Mouse (Mus musculus) embryonic facial prominence, embryonic 10.5 days (tissue): ENCODE data around the gene Hlcs. TPM values are rescaled to one million over a fixed set of nuclear protein-coding genes. Genes with fewer than 3 reads are reported as not detected.
"Not testable (repeated sequence)": the region's sequence is repeated elsewhere in the genome, so short reads cannot be mapped to it uniquely, and the experiment has no call there.

ENCODE experiments used
- DNase-seq: peaks from one replicate; pipeline ENCODE4 v3.0.0-alpha.2; 2017; ENCODE audit warnings: low spot score
- H3K27ac ChIP-seq: fragments of 300-500 bp; sonication (generic); replicated peaks from 2 replicates; pipeline ENCODE4 v1.5.1; 2016; ENCODE audit warnings: mild to moderate bottlenecking
- H3K27me3 ChIP-seq: fragments of 300-500 bp; sonication (generic); replicated peaks from 2 replicates; pipeline ENCODE4 v1.6.1; 2016; ENCODE audit warnings: low read depth, mild to moderate bottlenecking; ENCODE audit not compliant: poor library complexity, severe bottlenecking
- H3K36me3 ChIP-seq: fragments of 300-500 bp; sonication (generic); replicated peaks from 2 replicates; pipeline ENCODE4 v1.6.1; 2016; ENCODE audit warnings: mild to moderate bottlenecking, moderate library complexity
- H3K4me1 ChIP-seq: fragments of 300-500 bp; sonication (generic); 2 replicates; pipeline ENCODE4 v1.6.1; 2016
- H3K4me3 ChIP-seq: fragments of 300-500 bp; sonication (generic); 2 replicates; pipeline ENCODE4 v1.5.1; 2016; ENCODE audit warnings: mild to moderate bottlenecking, moderate library complexity
- H3K9me3 ChIP-seq: fragments of 300-500 bp; sonication (generic); 2 replicates; pipeline ENCODE4 v1.6.1; 2016; ENCODE audit warnings: mild to moderate bottlenecking
- WGBS: fragments of 180-500 bp; shearing (Covaris S2); methylation state at CpG from one replicate; pipeline ENCODE4 v1.1.7; 2016; 5-methylcytosine and 5-hydroxymethylcytosine counted together
- polyA plus RNA-seq: library from polyadenylated mRNA; unstranded; fragments of >200 nt; fragmentation: Nextera tagmentation; extraction: Ambion mirVana; gene quantifications from 2 replicates; pipeline ENCODE4 v1.2.1, GENCODE M21; 2016

The Hlcs gene
- polyA plus RNA-seq, 1 experiment from 2014 or later = 12.2 TPM

DNA sequence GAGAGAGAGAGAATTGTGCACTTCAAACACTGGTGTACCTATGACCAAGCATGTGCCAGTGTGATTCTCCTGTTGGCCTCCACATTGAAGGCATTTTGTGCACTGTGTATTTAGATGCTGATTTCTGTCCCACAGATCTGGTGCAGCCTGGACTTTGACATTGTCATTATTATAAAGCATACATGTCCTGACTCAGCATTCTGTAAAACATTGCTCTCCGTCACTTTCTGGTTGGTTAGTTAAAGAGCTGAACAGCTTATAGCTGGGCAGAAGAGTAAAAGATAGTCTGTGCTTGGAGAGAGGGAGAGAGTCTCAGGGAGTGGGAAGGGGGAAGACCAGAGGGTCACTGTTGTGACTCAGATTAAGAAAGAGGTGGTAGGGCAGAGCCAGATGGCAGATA, 32.4 kb upstream of the Hlcs start:
- no peak overlapping the region for H3K27ac ChIP-seq
- WGBS = 89% methylated on average over 1 of the region's 1 CpGs
- H3K36me3 ChIP-seq = no peaks in the 10 kb centered on the region
- peaks cover 9% of the 10 kb centered on the region; the same call in 1 of the 2 replicates for H3K4me1 ChIP-seq
- DNase-seq = no peak
- no peaks in the 10 kb centered on the region for H3K9me3 ChIP-seq
- H3K4me3 ChIP-seq = no peak overlapping the region
- H3K27me3 ChIP-seq = no peaks in the 10 kb centered on the region

DNA sequence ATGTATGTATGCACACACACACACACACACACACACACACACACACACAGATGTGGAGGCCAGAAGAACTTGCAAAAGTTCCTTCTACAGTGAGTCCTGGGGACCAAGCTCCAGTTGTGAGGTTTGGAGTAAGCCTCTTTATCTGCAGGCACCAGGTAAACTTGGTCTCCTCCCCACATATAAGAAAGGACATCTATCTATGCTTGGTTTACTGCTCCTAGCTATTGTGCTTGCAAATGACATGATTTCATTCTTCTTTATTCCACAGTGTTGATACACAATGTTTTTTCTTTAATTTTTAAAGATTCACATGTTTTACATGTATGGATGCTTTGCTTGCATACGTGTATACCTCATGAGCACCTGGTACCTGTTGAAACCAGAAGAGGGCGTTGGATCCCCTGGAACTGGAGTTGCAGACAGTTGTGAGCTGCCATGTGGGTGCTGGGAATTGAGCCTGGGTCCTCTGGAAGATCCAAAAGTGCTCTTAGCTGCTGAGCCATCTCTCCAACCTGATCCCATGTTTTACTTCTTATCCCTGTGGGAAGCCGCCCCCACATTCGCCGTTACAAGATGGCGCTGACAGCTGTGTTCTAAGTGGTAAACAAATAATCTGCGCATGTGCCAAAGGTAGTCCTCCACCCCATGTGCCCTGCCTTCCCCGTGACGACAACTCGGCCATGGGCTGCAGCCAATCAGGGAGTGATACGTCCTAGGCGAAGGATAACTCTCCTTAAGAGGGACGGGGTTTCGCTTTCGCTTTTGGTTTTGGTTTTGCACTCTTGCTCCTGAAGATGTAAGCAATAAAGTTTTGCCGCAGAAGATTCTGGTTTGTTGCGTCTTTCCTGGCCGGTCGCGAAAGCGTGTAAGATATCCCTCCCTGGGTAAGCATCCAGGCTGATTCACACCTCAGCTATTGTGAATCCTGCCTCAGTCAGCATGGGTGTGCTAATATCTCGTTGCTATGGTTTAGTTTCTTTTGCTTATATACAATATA, 26.1 kb upstream of the Hlcs start:
- DNase-seq, H3K36me3 ChIP-seq, H3K9me3 ChIP-seq, H3K27me3 ChIP-seq, H3K4me3 ChIP-seq, H3K4me1 ChIP-seq, H3K27ac ChIP-seq: not testable (repeated sequence)
- 92% methylated on average over 22 of the region's 22 CpGs for WGBS

DNA sequence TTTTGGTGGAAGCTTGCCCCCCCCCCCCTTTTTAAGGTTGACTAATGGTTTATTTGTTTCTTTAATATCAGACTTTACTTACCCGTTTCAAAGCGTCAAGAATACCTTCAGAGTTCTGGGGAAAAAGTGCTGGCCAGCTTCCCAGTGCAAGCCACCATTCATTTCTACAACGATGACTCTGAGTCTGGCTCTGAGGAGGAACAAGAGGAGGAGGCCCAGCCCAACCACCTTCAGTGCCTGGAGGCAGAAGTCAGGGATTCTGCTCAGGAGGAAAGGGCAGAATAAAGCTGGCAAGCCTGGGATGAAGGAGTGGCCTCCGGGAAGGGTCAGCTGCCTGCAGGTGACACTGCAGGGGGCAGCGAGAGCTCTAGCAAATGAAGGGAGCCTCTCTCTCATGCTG, 22.3 kb upstream of the Hlcs start:
- Histone ChIP-seq H3K36me3 (no peaks in the 10 kb centered on the region), H3K4me3 (no peak overlapping the region), H3K27me3 (peaks cover 8% of the 10 kb centered on the region), H3K9me3 (no peaks in the 10 kb centered on the region), H3K27ac (no peak overlapping the region), H3K4me1 (no peaks in the 10 kb centered on the region)
- DNase-seq = no peak
- WGBS = 39% methylated on average over 5 of the region's 5 CpGs

DNA sequence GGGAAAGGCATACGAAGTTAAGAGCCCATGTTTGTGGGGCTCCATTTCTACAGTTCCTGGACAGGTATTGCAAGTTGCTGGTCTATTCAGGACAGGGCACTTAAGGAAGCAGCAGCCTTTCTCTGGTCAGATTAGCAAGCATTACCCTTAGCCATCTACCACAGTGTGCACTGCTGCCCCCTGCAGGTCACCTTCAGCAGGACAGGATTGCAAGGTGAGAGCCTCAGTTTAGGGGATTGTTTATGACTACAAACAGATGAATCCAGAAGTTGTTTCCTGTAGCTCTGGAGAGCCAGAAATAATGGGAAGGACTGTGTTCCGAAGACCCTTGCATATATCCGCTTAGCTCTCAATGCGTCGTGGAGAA, 18.5 kb upstream of the Hlcs start:
- Histone ChIP-seq H3K4me1 (peaks cover 27% of the 10 kb centered on the region), H3K27ac (no peak overlapping the region), H3K4me3 (no peak overlapping the region), H3K9me3 (no peaks in the 10 kb centered on the region), H3K36me3 (no peaks in the 10 kb centered on the region), H3K27me3 (peaks cover 46% of the 10 kb centered on the region)
- 62% methylated on average over 5 of the region's 5 CpGs for WGBS
- peak; percentile 71 for DNase-seq

DNA sequence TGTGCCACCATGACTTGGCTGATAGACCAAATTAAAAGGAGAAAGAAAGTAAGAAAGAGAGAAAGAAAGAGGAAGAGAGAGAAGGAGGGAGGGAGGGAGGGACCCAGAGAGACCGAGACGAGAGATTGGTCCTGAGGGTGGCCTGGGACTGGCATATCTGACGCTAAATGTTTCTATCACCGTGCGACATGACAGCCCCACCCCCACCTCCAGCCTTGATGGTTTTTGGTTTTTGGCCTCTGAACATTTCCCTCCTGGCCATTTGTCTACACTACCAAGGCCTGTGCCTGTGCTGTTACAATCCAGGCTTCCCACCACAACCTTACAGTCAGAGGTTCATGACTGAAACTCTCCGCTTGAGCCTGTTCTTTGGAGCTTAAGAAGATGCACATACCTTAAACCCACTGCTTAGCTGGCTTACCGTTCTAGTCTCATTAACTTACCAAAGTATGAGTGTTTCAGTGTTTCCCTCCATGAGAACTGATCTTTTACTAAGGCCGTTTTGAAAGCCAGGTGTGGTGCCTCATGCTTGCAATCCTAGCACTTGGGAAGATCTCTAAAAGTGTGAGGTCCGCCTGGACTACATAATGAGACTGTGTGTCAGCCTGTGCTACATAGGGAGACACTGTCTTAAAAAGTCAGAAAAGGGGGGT, 18.0 kb upstream of the Hlcs start:
- WGBS = 83% methylated on average over 9 of the region's 9 CpGs
- H3K27me3 ChIP-seq = peaks cover 51% of the 10 kb centered on the region

DNA sequence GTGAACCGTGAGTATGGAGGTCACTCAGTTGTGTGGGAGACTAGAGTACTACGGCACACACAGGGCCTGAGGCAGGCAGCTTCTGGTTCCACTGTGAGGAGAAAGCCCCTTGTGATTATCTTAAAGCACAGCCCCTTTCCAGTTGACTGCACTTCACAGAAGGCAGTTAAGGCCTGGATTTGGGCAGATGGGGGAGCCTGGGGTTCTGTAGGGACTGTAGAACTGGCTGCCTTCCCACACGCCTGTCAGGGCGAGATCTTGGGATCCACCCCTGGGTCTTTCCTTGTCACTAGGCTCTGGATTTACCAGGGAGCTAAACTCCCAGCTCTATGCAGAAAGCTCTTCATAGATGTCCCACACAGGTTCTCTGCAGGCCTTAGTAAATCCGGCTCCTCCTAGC, 17.1 kb upstream of the Hlcs start:
- no peak overlapping the region for H3K4me3 ChIP-seq
- WGBS = 58% methylated on average over 5 of the region's 5 CpGs
- no peaks in the 10 kb centered on the region for H3K9me3 ChIP-seq
- no peaks in the 10 kb centered on the region for H3K36me3 ChIP-seq
- H3K4me1 ChIP-seq = peaks cover 27% of the 10 kb centered on the region
- no peak for DNase-seq
- H3K27ac ChIP-seq = no peak overlapping the region
- peaks cover 61% of the 10 kb centered on the region for H3K27me3 ChIP-seq

More for the DNA sequence above, 18.0 kb upstream of the Hlcs start:
- Histone ChIP-seq H3K4me1 (peaks cover 27% of the 10 kb centered on the region), H3K9me3 (no peaks in the 10 kb centered on the region), H3K27ac (no peak overlapping the region), H3K4me3 (no peak overlapping the region), H3K36me3 (no peaks in the 10 kb centered on the region)
- DNase-seq = no peak

DNA sequence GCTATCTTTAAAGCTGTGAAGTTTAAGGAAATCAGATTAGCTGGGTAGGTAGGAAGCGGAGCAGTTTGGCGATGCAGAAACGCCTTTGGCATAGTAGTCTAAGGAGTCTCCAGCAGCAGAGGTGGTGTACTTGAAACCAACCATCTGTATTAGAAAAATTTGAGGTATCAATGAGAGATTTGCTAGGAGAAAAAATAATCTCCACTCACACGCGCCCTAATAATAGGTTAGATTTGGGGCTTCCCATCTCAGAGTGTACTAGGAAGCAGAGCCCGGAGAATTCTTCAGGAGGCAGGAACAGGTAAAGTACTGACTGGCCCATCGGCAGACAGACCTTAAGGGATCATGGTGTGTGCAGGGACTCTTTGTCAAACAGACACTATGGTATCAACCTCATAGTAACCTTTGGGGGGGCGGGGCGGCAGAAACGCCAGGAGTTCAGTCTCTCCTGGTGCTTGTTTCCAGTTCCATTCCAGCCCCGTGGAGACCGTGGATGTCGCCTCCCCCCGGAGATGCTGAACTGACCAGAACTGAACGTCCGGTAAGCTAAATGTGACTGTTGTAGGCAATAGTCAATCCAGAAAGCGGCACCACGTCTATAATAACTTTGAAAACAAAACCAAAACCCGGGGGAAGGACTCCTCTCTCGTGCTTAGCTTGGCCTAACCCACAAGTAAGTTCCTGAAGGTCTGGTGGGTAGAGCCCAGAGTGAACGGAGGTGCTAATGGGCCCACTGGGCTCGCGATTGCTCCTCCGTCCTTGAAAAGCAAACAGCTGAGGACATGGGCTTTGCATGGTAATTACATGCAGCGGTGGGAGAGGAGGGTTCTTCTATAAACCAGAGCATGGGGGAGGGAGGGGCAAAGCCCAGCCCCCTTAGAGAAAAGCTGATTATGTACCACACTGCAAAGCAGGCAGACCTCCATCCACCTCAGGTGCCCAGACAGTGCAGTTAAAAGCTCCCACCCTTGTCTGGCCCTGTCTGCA, 15.8 kb upstream of the Hlcs start:
- Histone ChIP-seq H3K4me1 (peaks cover 27% of the 10 kb centered on the region), H3K27me3 (peaks cover 66% of the 10 kb centered on the region), H3K4me3 (peak overlapping the region; percentile 60), H3K36me3 (no peaks in the 10 kb centered on the region), H3K9me3 (no peaks in the 10 kb centered on the region), H3K27ac (no peak overlapping the region)
- DNase-seq = peak; percentile 37
- 5% methylated on average over 25 of the region's 25 CpGs for WGBS

DNA sequence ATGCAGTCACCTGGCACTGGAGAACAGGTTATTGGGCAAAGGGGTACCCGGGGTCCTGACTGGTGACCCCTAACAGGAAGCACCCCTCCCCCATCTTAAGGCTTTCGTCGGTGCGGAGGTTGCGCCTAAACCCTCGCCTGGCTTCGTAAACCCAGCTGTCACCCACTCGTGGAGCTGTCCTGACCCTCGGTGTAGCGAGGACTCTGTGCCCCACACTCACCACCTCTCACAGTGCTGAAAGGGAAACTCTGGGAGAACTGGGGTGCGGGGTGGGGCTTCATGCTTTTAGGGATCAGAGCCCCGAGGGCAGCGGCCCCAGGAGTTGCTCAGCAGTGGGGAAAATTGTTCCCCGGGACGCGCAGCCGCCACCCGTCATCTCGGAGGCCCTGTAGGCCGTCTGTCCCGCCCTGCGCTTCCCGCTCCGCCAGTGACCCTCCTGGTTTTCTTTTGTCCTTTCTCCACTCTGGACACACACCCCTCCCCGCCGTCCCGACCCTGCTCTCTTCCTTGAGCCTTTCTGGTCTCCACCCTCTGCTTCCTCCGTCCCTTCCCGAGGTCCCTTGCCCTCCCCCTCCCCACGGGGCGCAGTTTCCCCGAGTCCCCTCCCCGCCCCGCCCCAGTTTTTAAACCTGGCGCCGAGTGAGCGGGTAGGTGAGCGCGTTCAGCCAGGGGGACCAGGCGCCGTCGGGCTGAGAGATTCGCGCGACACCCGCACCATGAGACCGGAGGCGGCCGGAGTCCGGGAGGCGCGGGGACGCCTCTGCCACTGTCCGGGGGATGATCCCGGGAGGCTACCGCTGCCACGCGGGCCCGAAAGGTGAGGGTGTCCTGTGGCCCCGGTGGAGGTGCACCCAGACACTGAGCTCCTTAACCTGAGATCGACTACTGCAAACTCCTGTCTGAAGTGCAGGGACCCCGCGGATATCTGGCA, 14.7 kb upstream of the Hlcs start, which contains the start of gene Ripply3:
Gene Ripply3 (plus strand): TSS at position 640 of the 931 bp plus-strand sequence.
- peak; percentile 70 for DNase-seq
- H3K4me3 ChIP-seq = peak within 1 kb of the TSS; percentile 60
- WGBS = 1% methylated on average over 63 of the region's 63 CpGs
- H3K36me3 ChIP-seq = no peaks in the 10 kb centered on the region
- H3K4me1 ChIP-seq = peaks cover 27% of the 10 kb centered on the region
- H3K27me3 ChIP-seq = peaks cover 66% of the 10 kb centered on the region
- H3K27ac ChIP-seq = peak within 1 kb of the TSS; percentile 76
- H3K9me3 ChIP-seq = no peaks in the 10 kb centered on the region

DNA sequence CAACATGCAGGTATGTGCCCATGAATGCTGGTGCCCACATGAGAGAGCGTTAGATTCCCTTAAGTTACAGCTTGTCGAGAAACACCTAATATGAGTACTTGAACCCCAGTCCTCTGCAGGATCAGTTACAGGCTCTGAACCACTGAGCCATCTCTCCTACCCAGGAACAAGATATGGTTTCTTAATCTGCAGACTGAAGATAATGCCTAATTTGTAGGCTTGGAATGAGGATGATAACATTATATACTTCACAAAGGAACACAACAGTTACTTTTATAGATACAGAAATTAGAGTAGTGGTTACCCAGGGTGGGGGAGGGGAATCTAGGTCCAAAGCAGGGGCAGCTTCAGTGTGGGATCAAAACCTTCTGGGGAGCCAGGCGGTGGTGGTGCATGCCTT, 12.6 kb upstream of the Hlcs start:
- DNase-seq = no peak
- Histone ChIP-seq H3K4me3 (no peak overlapping the region), H3K4me1 (peaks cover 27% of the 10 kb centered on the region), H3K27ac (no peak overlapping the region), H3K27me3 (peaks cover 62% of the 10 kb centered on the region), H3K9me3 (no peaks in the 10 kb centered on the region), H3K36me3 (no peaks in the 10 kb centered on the region)
- WGBS = 88% methylated on average over 3 of the region's 3 CpGs

DNA sequence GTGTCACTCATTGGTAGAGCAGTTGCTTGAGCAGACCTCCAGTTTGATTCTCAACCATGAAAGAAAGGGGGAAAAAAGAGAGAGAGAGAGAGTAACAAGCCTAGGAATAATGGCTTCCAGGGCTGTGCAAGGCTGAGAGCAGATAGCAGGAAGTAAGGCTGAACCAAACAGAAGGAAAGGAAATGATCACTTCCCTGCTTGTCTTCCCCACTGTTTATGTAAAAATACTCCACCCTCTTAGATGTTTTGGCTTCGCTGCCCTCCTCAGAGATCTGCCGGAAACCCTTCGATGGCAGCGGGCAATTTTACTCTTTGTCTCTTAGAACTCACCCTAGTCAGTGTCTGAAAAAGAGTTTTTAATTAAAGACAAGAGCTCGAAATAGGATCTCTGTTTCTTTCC, 10.3 kb upstream of the Hlcs start:
- no peak for DNase-seq
- WGBS = 62% methylated on average over 5 of the region's 5 CpGs

DNA sequence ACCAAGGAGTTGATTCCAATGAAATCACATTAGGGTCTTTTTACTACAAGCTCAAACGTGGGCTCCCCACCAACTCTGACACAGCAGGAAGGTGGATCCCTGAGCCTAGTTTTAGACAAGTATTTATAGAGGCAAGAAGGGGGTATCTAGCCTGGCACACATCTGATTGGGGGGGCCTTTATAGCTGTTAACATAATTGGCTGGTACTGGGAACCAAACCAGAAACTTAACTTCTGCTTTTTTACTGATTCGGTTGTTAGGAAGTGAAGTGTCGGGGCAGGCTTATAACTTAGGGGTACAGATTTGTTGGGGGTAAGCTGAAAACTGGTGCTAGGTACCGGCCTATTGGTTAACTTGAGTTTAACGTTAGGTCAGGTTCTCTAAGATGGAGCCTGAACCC, 6.9 kb upstream of the Hlcs start:
- no peak for DNase-seq
- H3K4me1 ChIP-seq = no peaks in the 10 kb centered on the region
- H3K27ac ChIP-seq = no peak overlapping the region
- peaks cover 4% of the 10 kb centered on the region; the same call in 1 of the 2 replicates for H3K27me3 ChIP-seq
- WGBS = 83% methylated on average over 5 of the region's 5 CpGs
- no peak overlapping the region for H3K4me3 ChIP-seq
- H3K36me3 ChIP-seq = no peaks in the 10 kb centered on the region
- H3K9me3 ChIP-seq = no peaks in the 10 kb centered on the region

More for the DNA sequence above, 10.3 kb upstream of the Hlcs start:
- peaks cover 11% of the 10 kb centered on the region for H3K4me1 ChIP-seq
- no peaks in the 10 kb centered on the region for H3K9me3 ChIP-seq
- no peak overlapping the region for H3K4me3 ChIP-seq
- peaks cover 38% of the 10 kb centered on the region for H3K27me3 ChIP-seq
- no peaks in the 10 kb centered on the region for H3K36me3 ChIP-seq
- no peak overlapping the region for H3K27ac ChIP-seq
